Mouse (Mus musculus) layer of hippocampus, adult 9-11 months (tissue): ENCODE results near the gene Six5.
A peak's percentile ranks its signal among the peaks of the same experiment; 100 is the strongest.
"Not testable (repeated sequence)": the region's sequence is repeated elsewhere in the genome, so short reads cannot be mapped to it uniquely, and the experiment has no call there.

Source experiments
- DNase-seq: peaks from one replicate; pipeline ENCODE4 v3.0.0; 2022

Six5 gene

GRCm38 (mm10) chr7:19094471-19094825 lies at the start of gene Six5:
Gene Six5, plus strand, starts transcription at chr7:19094594.
- DNase-seq, result no peak

- DNase-seq, result no peak
Measured at GRCm38 (mm10) chr7:19044616-19045015, 49.8 kb upstream of the Six5 start.

- DNase-seq, result no peak
Measured at GRCm38 (mm10) chr7:19046286-19047069, 47.9 kb upstream of the Six5 start.

DNA sequence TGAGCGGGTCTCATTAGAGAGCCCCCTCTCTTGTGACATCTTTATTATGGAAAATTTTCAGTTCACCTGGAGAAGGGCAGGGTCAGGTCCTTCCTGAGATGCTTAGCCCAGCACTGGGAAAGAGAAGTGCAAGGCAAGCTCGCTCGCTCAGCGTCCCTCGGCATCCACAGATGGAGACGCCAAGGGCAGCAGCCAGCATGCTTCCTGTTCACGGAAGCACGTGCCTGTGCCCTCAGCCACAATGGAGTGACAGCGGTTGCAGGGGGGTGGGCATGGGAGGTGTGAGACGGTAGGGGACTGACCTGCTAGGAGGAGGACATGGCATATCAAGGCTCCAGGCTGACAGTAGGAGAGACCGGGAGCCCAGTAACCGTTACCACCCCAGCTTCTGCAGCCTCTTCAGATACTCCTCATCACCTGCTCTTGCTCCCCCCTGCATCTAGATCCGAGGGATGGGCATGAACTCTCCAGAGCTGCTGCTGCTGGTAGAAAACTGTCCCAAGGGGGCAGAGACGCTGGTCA lies 46.3 kb upstream of the Six5 start:
- no peak for DNase-seq

DNA sequence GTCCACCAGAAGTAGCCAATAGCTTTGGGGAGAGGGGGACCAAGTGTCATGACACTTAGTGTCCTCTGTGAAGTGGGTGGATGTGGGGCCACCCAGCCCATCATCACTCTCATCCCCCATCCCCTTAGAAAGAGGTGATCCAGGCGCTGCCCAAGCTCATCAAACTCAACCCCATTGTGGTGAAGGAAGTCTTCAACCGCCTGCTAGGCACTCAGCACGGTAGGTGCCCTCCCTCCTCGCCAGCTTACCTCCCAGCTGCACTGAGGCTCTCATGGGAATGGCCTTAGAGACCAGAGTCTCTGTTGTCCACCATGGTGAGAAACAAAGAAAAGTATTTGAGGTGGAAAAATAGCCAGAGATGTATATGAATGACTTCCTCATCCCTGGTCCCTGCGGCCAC lies 45.1 kb upstream of the Six5 start:
- no peak for DNase-seq

GRCm38 (mm10) chr7:19050172-19050571 lies 44.2 kb upstream of the Six5 start:
- no peak for DNase-seq

DNA sequence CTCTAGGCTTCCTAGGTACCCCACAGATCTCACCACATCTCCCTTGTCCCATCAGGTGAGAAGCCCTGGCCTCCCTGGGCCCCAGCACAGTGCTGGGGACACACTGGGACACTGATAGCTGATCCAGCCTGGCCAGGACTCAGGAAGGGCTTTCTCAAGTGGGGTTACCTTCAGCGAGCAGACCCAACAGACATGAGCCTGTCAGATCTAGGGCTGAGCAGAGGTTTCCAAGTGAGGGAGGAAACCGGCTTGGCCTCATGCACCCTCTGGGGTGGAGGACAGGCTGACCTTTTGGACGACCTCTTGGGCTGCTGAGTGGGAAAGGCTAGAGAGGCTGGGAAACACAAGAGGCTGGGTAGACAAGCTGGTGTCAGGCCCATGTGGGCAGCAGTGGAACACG lies 43.2 kb upstream of the Six5 start:
- no peak for DNase-seq

- peak; percentile 88 for DNase-seq
Measured at GRCm38 (mm10) chr7:19052345-19053135, 41.9 kb upstream of the Six5 start.

GRCm38 (mm10) chr7:19053136-19053532 lies 41.3 kb upstream of the Six5 start:
- DNase-seq, result no peak

GRCm38 (mm10) chr7:19054047-19054776 lies 40.2 kb upstream of the Six5 start, which contains the start of gene Rsph6a:
Gene Rsph6a, plus strand, starts transcription at chr7:19054690.
- no peak for DNase-seq

DNA sequence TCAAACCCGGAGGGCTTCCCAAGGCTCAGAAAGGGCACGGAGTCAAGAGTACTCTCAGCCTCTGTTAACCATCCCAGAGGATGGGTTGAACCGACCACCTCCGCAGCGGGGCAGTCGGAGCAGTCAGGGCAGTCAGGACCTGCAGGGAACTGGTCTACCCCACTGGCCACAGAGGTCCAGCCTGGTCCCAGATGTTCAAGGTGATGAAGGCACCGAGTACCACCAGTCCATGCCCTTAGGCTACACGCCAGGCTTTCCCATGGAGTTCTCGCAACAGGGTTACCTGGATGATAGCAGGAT lies 39.7 kb upstream of the Six5 start:
- no peak for DNase-seq

DNA sequence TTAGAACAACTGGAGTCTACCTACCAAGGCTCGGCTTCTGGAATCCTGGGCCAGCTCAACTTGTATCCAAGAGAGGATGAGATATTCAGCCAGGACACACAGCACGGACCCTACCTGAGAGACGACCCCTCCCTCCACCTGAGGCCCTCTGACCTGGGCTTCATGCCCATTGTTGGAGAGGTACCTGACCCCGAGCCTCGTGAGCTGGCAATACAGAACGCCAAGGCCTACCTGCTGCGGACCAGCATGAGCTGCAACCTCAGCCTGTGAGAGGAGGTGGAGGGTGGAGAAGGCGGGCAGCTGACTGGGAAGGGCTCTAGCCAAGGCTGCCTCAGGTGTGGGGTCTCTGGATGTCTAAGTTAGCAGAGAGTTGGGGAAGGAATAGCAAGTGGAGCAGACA lies 39.3 kb upstream of the Six5 start:
- no peak for DNase-seq

GRCm38 (mm10) chr7:19057405-19057804 lies 37.0 kb upstream of the Six5 start:
- DNase-seq, result no peak

DNA sequence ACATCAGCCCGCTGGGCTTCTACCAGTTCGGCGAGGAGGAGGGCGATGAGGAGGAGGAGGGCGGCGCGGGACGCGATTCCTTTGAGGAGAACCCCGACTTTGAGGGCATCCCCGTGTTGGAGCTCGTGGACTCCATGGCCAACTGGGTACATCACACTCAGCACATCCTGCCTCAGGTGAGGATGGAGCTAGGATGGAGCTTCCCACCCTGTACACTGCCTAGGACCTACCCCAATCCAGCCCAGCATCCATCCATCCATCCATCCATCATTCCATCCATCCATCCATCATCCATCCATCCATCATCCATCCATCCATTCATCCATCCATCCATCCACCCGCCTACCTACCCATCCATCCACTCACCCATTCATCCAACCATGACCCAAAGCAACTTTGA lies 28.5 kb upstream of the Six5 start:
- DNase-seq, result no peak

GRCm38 (mm10) chr7:19067063-19067462 lies 27.3 kb upstream of the Six5 start:
- no peak for DNase-seq

GRCm38 (mm10) chr7:19067935-19068334 lies 26.5 kb upstream of the Six5 start:
- DNase-seq, result no peak

GRCm38 (mm10) chr7:19068707-19069106 lies 25.7 kb upstream of the Six5 start:
- no peak for DNase-seq

- no peak for DNase-seq
Measured at GRCm38 (mm10) chr7:19069500-19069899, 24.9 kb upstream of the Six5 start.

DNA sequence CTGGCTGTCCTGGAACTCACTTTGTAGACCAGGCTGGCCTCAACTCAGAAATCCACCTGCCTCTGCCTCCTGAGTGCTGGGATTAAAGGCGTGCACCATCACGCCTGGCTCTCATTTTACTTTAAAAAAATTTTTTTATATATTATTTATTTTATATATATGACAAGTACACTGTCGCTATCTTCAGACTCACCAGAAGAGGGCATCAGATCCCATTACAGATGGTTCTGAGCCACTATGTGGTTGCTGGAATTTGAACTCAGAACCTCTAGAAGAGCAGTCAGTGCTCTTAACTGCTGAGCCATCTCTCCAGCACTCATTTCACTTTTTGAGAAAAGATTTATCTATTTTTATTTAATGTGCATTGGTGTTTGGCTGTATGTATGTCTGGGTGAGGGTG lies 23.4 kb upstream of the Six5 start:
- DNase-seq, result not testable (repeated sequence)

DNA sequence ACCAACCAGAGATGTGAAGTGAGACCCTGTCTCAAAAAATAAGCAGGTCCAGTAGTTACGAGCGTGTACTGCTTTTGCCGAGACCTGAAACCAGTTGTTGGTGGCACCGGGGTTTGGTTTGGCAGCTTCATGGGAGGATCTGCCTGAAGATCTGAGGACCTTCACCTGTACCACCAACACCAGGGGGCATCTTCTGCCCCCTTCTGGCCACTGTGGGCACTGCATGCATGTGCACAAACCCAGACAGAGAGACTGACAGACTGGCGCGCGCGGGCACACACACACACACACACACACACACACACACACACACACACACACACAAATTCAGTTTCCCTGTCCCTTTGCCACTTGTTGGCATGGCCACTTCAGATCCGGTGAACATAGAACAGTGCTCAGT lies 20.9 kb upstream of the Six5 start:
- DNase-seq, result no peak

- no peak for DNase-seq
Measured at GRCm38 (mm10) chr7:19074494-19074893, 19.9 kb upstream of the Six5 start.

DNA sequence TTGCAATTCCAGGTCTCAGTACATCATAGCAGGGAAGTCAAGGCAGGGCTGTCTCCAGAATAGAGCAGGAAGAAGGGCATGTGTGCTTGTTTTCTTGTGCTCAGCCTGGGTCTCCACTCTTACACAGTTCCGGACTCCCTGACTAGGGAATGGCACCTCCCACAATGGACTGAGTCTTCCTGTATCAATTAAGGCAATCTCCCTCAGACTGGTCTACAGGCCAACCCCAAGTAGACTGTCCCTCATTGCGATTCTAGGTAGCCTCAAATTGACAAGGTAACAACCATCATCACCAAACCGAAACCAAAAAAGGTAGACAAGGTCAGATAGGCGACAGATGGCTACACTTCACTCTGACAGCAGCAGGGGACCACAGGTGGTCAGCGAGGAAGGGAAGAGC lies 19.2 kb upstream of the Six5 start:
- DNase-seq, result no peak

DNA sequence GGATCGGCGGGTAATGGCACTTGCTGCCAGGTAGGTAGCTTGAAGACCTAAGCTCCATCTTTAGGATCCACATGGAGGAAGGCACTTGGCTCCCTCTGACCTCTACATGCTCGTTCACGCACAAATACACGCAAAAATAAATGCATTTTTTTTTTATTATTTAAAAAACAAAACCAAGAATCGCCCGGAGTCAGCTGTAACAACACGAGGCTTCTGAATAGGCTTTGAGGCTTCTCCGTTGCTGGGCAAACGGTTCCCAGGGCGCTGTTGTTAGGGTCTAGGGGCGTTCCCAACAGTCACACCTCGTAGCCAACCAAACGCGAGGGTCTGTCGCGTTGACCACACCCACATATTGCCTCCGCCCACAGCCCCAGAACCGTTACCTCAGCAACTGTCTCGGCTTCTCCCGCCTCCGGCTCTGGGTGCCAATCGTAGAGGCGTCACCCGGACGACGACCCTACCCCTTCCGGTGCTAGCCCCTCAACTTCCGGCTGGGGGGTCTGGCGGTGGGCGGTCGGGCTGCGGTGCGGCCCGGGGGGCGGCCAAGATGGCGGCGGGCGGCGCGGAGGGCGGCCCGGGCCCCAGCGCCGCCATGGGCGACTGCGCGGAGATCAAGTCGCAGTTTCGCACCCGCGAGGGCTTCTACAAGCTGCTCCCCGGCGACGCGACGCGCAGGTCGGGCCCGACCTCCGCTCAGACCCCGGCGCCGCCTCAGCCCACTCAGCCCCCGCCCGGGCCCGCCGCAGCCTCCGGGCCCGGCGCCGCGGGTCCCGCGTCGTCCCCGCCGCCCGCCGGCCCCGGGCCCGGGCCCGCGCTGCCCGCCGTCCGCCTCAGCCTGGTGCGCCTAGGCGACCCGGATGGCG lies 18.4 kb upstream of the Six5 start, which contains the start of gene Dmwd:
Gene Dmwd, plus strand, starts transcription at position 505 of the 863 bp plus-strand sequence.
- DNase-seq, result peak; percentile 98
